Mouse (Mus musculus) heart, postnatal 10 days (tissue): ENCODE measurements around the gene Ssh2. TPM values are rescaled to one million over a fixed set of nuclear protein-coding genes. Genes with fewer than 3 reads are reported as not detected.

Experiments used
- DNase-seq, 2 experiments: peaks; one replicate each; pipeline ENCODE4 v3.0.0; 2021
- intact Hi-C: fragments of 180-260 bp; cut with DNase I; formaldehyde crosslinking; loops from one replicate; pipeline ENCODE4 v1.15.1; 2025
- total RNA-seq, 2 experiments: library from RNA; stranded (reverse); gene quantifications; 2 replicates each; pipeline ENCODE4 v1.2.3; 2021

Ssh2 gene
- total RNA-seq: 10 to 100 TPM; 97.0 to 97.2 TPM

GRCm38 (mm10) chr11:77215951-77216760 is at the start of gene Ssh2:
Gene Ssh2 (plus strand): TSS chr11:77216287.
- intact Hi-C loops: loop anchor here (2.0 to 5.0 kb wide), 3 partner anchors 115 to 251 kb away; no protein-coding TSS in a partner anchor
- DNase-seq: peak; percentile 85 to 87

GRCm38 (mm10) chr11:77173731-77174130 is 42.4 kb upstream of the Ssh2 start:
- no peak for DNase-seq
- intact Hi-C loops: no loop called here

- no peak for DNase-seq
- intact Hi-C loops: no loop called here
Observed at GRCm38 (mm10) chr11:77174531-77174930, 41.6 kb upstream of the Ssh2 start.

GRCm38 (mm10) chr11:77179771-77180170 is 36.3 kb upstream of the Ssh2 start:
- intact Hi-C loops: no loop called here

GRCm38 (mm10) chr11:77180886-77181285 is 35.2 kb upstream of the Ssh2 start:
- peak; percentile 26 to 34 for DNase-seq
- intact Hi-C loops: no loop called here

More at GRCm38 (mm10) chr11:77179771-77180170, 36.3 kb upstream of the Ssh2 start:
- no peak for DNase-seq

- no peak for DNase-seq
- intact Hi-C loops: no loop called here
Observed at GRCm38 (mm10) chr11:77181528-77181927, 34.6 kb upstream of the Ssh2 start.

GRCm38 (mm10) chr11:77182041-77182440 is 34.0 kb upstream of the Ssh2 start:
- no peak for DNase-seq
- intact Hi-C loops: no loop called here

GRCm38 (mm10) chr11:77182616-77183015 is 33.5 kb upstream of the Ssh2 start:
- intact Hi-C loops: no loop called here
- DNase-seq: no peak

- intact Hi-C loops: no loop called here
- DNase-seq: no peak
Observed at GRCm38 (mm10) chr11:77184926-77185325, 31.2 kb upstream of the Ssh2 start.

- DNase-seq: no peak
- intact Hi-C loops: no loop called here
Observed at GRCm38 (mm10) chr11:77188868-77189267, 27.2 kb upstream of the Ssh2 start, which contains the start of gene Efcab5. Gene Efcab5 (minus strand): TSS chr11:77188968.

GRCm38 (mm10) chr11:77193410-77193809 is 22.7 kb upstream of the Ssh2 start:
- DNase-seq: no peak
- intact Hi-C loops: no loop called here

GRCm38 (mm10) chr11:77193941-77194553 is 22.0 kb upstream of the Ssh2 start:
- no peak for DNase-seq
- intact Hi-C loops: no loop called here

GRCm38 (mm10) chr11:77194762-77195161 is 21.3 kb upstream of the Ssh2 start:
- intact Hi-C loops: no loop called here
- DNase-seq: no peak

GRCm38 (mm10) chr11:77195360-77196109 is 20.6 kb upstream of the Ssh2 start:
- intact Hi-C loops: no loop called here
- peak; percentile 20 to 23 for DNase-seq

GRCm38 (mm10) chr11:77196181-77197143 is 19.6 kb upstream of the Ssh2 start:
- intact Hi-C loops: no loop called here
- DNase-seq: no peak

- DNase-seq: no peak
- intact Hi-C loops: no loop called here
Observed at GRCm38 (mm10) chr11:77199636-77200035, 16.5 kb upstream of the Ssh2 start.

- DNase-seq: no peak
- intact Hi-C loops: no loop called here
Observed at GRCm38 (mm10) chr11:77200703-77201102, 15.4 kb upstream of the Ssh2 start.

- intact Hi-C loops: loop anchor here (1.0 to 2.0 kb wide), 2 partner anchors 94 to 113 kb away; no protein-coding TSS in a partner anchor
- no peak for DNase-seq
Observed at GRCm38 (mm10) chr11:77214142-77214692, 1.9 kb upstream of the Ssh2 start.

GRCm38 (mm10) chr11:77214755-77215154 is 1.3 kb upstream of the Ssh2 start:
- DNase-seq: peak; percentile 80 to 82
- intact Hi-C loops: loop anchor here (1.0 to 5.0 kb wide), 4 partner anchors 94 to 253 kb away; no protein-coding TSS in a partner anchor
